Mouse (Mus musculus) CH12.LX (cell line): ENCODE measurements around the gene Zscan22. TPM values are rescaled to one million over a fixed set of nuclear protein-coding genes. Genes with fewer than 3 reads are reported as not detected.

ENCODE experiments used
- DNase-seq: peaks from one replicate; pipeline ENCODE4 v3.0.0-alpha.2; 2013; ENCODE audit errors: extremely low read depth
- H3K27ac ChIP-seq: 2 replicates; pipeline ENCODE4 v1.5.1; 2012; ENCODE audit warnings: low read depth, mild to moderate bottlenecking, control low read depth, moderate library complexity; ENCODE audit not compliant: insufficient read depth
- H3K27me3 ChIP-seq: replicated peaks from 2 replicates; pipeline ENCODE3; 2012; ENCODE audit warnings: inconsistent platforms
- H3K36me3 ChIP-seq, 2 experiments: replicated peaks in 1 of 2; 2 replicates each; pipeline versions ENCODE3 to v1.6.1; 2012; ENCODE audit warnings: inconsistent platforms in 1 of 2, low read length in 1 of 2, mild to moderate bottlenecking in 1 of 2, mixed read lengths in 1 of 2, moderate library complexity in 1 of 2; ENCODE audit not compliant: control insufficient read depth in 1 of 2, insufficient read depth in 1 of 2
- H3K4me1 ChIP-seq, 2 experiments: 2 replicates each; pipeline ENCODE4 v1.6.1; 2012; ENCODE audit warnings: inconsistent platforms in 1 of 2, moderate library complexity in 1 of 2; ENCODE audit not compliant: insufficient read depth in 2 of 2, control insufficient read depth in 1 of 2
- H3K4me2 ChIP-seq: 2 replicates; pipeline ENCODE4 v1.6.1; 2012; ENCODE audit warnings: low read depth, mild to moderate bottlenecking, control low read depth; ENCODE audit not compliant: poor library complexity, insufficient read depth, severe bottlenecking
- H3K4me3 ChIP-seq, 3 experiments: fragments of 150-350 bp in 1 of 3; sonication (generic) in 1 of 3; replicated peaks in 1 of 3; 2 replicates each; pipeline versions ENCODE3 to v1.5.1; 2011 to 2012; ENCODE audit warnings: low read depth in 2 of 3, low read length in 2 of 3, mild to moderate bottlenecking in 2 of 3, moderate library complexity in 2 of 3, control low read depth in 1 of 3, improper control_type of control experiment in 1 of 3, inconsistent platforms in 1 of 3, mixed read lengths in 1 of 3; ENCODE audit not compliant: poor library complexity in 1 of 3
- H3K79me2 ChIP-seq: replicated peaks from 2 replicates; pipeline ENCODE4 v1.6.1; 2012; ENCODE audit warnings: mild to moderate bottlenecking, moderate library complexity; ENCODE audit not compliant: control insufficient read depth, poor library complexity, insufficient read depth, severe bottlenecking; ENCODE audit errors: extremely low read depth
- H3K9ac ChIP-seq: 2 replicates; pipeline ENCODE4 v1.6.1; 2012; ENCODE audit warnings: low read depth, mild to moderate bottlenecking, control low read depth, moderate library complexity; ENCODE audit not compliant: insufficient read depth
- H3K9me3 ChIP-seq: replicated peaks from 2 replicates; pipeline ENCODE3; 2012; ENCODE audit warnings: low read length, inconsistent platforms, mixed read lengths
- CHD1 ChIP-seq: IDR thresholded peaks from 2 replicates; pipeline ENCODE4 v1.6.1; 2012; ENCODE audit warnings: low read depth, low read length, improper control_type of control experiment, inconsistent platforms
- CHD2 ChIP-seq: IDR thresholded peaks from 2 replicates; pipeline ENCODE4 v1.6.1; 2011; ENCODE audit warnings: low read length, improper control_type of control experiment
- CTCF ChIP-seq, 2 experiments: IDR thresholded peaks in 1 of 2; conservative IDR thresholded peaks in 1 of 2; 2 replicates each; pipeline ENCODE4 v1.5.1; 2011 to 2012; ENCODE audit warnings: low read depth in 2 of 2, low read length in 2 of 2, improper control_type of control experiment in 1 of 2, inconsistent platforms in 1 of 2, mild to moderate bottlenecking in 1 of 2, moderate library complexity in 1 of 2
- E2F4 ChIP-seq: IDR thresholded peaks from 2 replicates; pipeline ENCODE4 v1.6.1; 2011; ENCODE audit warnings: low read depth, low read length, improper control_type of control experiment; ENCODE audit not compliant: insufficient replicate concordance
- EP300 ChIP-seq: IDR thresholded peaks from 2 replicates; pipeline ENCODE4 v1.6.1; 2011; ENCODE audit warnings: low read length, improper control_type of control experiment
- ETS1 ChIP-seq: conservative IDR thresholded peaks from 2 replicates; pipeline ENCODE4 v1.6.1; 2012; ENCODE audit warnings: low read depth, mild to moderate bottlenecking, inconsistent platforms, low read length, improper control_type of control experiment, moderate library complexity
- JUND ChIP-seq: conservative IDR thresholded peaks from 2 replicates; pipeline ENCODE4 v1.6.1; 2011; ENCODE audit warnings: low read depth, low read length, improper control_type of control experiment
- MAFK ChIP-seq: IDR thresholded peaks from 2 replicates; pipeline ENCODE4 v1.6.1; 2011; ENCODE audit warnings: low read length, improper control_type of control experiment; ENCODE audit not compliant: insufficient replicate concordance
- MAZ ChIP-seq: IDR thresholded peaks from 2 replicates; pipeline ENCODE4 v1.6.1; 2012; ENCODE audit warnings: low read depth, mild to moderate bottlenecking, inconsistent platforms, low read length, improper control_type of control experiment, moderate library complexity
- MEF2A ChIP-seq: IDR thresholded peaks from 2 replicates; pipeline ENCODE4 v1.6.1; 2014; ENCODE audit warnings: low read depth, mild to moderate bottlenecking, inconsistent platforms, low read length, improper control_type of control experiment, borderline replicate concordance
- MXI1 ChIP-seq: IDR thresholded peaks from 2 replicates; pipeline ENCODE4 v1.6.1; 2011; ENCODE audit warnings: mild to moderate bottlenecking, low read depth, low read length, improper control_type of control experiment
- MYC ChIP-seq: IDR thresholded peaks from 2 replicates; pipeline ENCODE4 v1.6.1; 2011; ENCODE audit warnings: low read depth, mild to moderate bottlenecking, improper control_type of control experiment, low read length
- PAX5 ChIP-seq: IDR thresholded peaks from 2 replicates; pipeline ENCODE4 v1.6.1; 2012; ENCODE audit warnings: low read length, inconsistent platforms, mixed read lengths
- POLR2AphosphoS2 ChIP-seq: IDR thresholded peaks from 2 replicates; pipeline ENCODE4 v1.6.1; 2011; ENCODE audit warnings: low read depth, low read length, improper control_type of control experiment
- RAD21 ChIP-seq: IDR thresholded peaks from 2 replicates; pipeline ENCODE4 v1.6.1; 2011; ENCODE audit warnings: low read depth, mild to moderate bottlenecking, low read length, improper control_type of control experiment, moderate library complexity
- RCOR1 ChIP-seq: conservative IDR thresholded peaks from 2 replicates; pipeline ENCODE4 v1.6.1; 2012; ENCODE audit warnings: low read depth, mild to moderate bottlenecking, inconsistent platforms, low read length, improper control_type of control experiment
- SMC3 ChIP-seq: IDR thresholded peaks from 2 replicates; pipeline ENCODE4 v1.6.1; 2011; ENCODE audit warnings: low read depth, low read length, improper control_type of control experiment
- TBP ChIP-seq: conservative IDR thresholded peaks from 2 replicates; pipeline ENCODE4 v1.6.1; 2011; ENCODE audit warnings: low read depth, low read length, improper control_type of control experiment
- TCF12 ChIP-seq: IDR thresholded peaks from 2 replicates; pipeline ENCODE4 v1.6.1; 2014; ENCODE audit warnings: low read depth, mild to moderate bottlenecking, inconsistent platforms, low read length, improper control_type of control experiment
- UBTF ChIP-seq: IDR thresholded peaks from 2 replicates; pipeline ENCODE4 v1.6.1; 2012; ENCODE audit warnings: low read depth, mild to moderate bottlenecking, inconsistent platforms, low read length, improper control_type of control experiment, moderate library complexity
- ZKSCAN1 ChIP-seq: IDR thresholded peaks from 2 replicates; pipeline ENCODE4 v1.6.1; 2012; ENCODE audit warnings: low read depth, inconsistent platforms, low read length, improper control_type of control experiment, borderline replicate concordance
- ZMIZ1 ChIP-seq: IDR thresholded peaks from 2 replicates; pipeline ENCODE4 v1.6.1; 2012; ENCODE audit warnings: low read depth, mild to moderate bottlenecking, inconsistent platforms, low read length, improper control_type of control experiment
- dilution Hi-C: fragments of 300-500 bp; cut with MboI; formaldehyde crosslinking; loops from 2 replicates; pipeline ENCODE4 v1.14.3; 2020; ENCODE audit warnings: low sequenced_read_pairs; ENCODE audit not compliant: extremely low pct_unique_long_range_greater_than_20kb, extremely low pct_ligation_motif_present
- in situ Hi-C: fragments of 300-500 bp; cut with MboI; formaldehyde crosslinking; loops from 3 replicates; pipeline ENCODE4 v1.14.3; 2019; ENCODE audit warnings: low sequenced_read_pairs, low pct_ligation_motif_present, low pct_unique_long_range_greater_than_20kb, mixed read lengths
- polyA plus RNA-seq: library from polyadenylated mRNA; unstranded; fragments of >175 nt; gene quantifications from 2 replicates; pipeline ENCODE4 v1.2.1, GENCODE M21; 2012; ENCODE audit warnings: low read depth; ENCODE audit not compliant: insufficient read length
- total RNA-seq, 2 experiments: library from RNA; depleted of rRNA; stranded (reverse); fragments of 300-350 nt in 1 of 2; fragments of >200 nt in 1 of 2; gene quantifications; 2 replicates each; pipeline ENCODE4 v1.2.3; 2012 to 2014

Zscan22 gene
- total and polyA plus RNA-seq, 3 experiments, result 3.2 to 8.9 (median 3.3) TPM

DNA sequence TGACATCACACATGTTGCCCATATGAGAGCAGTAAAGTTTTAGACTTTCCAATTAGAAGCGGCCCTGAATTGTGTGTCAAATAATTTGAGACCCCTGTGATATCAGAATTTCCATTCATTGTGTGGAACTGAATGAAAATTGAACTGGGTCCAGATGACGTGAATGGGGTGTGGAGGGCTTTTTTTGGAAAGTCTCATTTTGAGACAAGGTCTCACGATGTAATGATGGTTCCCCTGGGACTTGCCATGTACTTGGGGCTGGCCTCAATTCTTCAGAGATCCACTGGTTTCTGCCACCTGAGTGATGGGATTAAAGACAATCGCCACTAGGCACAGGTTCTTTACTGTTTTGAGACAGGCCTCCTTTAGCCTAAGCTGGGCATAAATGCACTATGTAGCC lies 43.0 kb downstream of the Zscan22 start:
- in situ Hi-C loops (no loop called here), dilution Hi-C loops (no loop called here)
- Histone ChIP-seq H3K36me3 (no peaks in the 10 kb centered on the region), H3K79me2 (no peaks in the 10 kb centered on the region), H3K27me3 (no peaks in the 10 kb centered on the region), H3K9ac (no peak overlapping the region), H3K4me2 (no peak overlapping the region), H3K27ac (no peak overlapping the region), H3K4me1 (peaks cover 3 to 14% of the 10 kb centered on the region in 2 experiments), H3K4me3 (no peak overlapping the region), H3K9me3 (no peaks in the 10 kb centered on the region)
- DNase-seq, result peak; percentile 76
- TF ChIP-seq PAX5 (no peak), EP300 (peak; percentile 10; the same call in 1 of the 2 replicates), SMC3 (no peak), ETS1 (peak; percentile 62), CHD2 (peak; percentile 51; the same call in 1 of the 2 replicates), CHD1 (no peak), MAZ (no peak), MEF2A (peak; percentile 76)

DNA sequence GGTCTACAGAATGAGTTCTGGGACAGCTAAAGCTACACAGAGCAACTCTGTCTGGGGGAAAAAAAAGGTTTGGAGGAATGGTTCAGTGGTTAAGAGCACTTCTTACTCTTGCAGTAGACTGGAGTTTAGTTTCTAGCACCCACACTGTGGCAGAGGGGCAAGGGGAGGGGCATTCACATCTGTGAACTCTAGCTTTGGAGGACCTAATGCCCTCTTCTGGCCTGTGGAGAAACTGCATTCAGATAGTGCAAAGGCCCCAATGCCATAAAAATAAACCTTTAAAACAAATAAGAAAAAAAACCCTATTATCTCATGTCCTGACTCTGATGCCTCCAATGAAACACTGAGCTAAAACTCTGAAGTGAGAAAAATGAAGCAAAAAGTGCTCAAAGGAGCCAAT lies 45.9 kb downstream of the Zscan22 start:
- Histone ChIP-seq H3K4me1 (peaks cover 3 to 28% of the 10 kb centered on the region in 2 experiments), H3K9ac (no peak overlapping the region), H3K36me3 (no peaks in the 10 kb centered on the region), H3K79me2 (no peaks in the 10 kb centered on the region), H3K9me3 (no peaks in the 10 kb centered on the region), H3K27ac (no peak overlapping the region), H3K4me2 (no peak overlapping the region), H3K27me3 (no peaks in the 10 kb centered on the region), H3K4me3 (no peak overlapping the region)
- dilution Hi-C loops (no loop called here), in situ Hi-C loops (no loop called here)
- DNase-seq, result peak; percentile 64
- TF ChIP-seq TCF12, result no peak
- TF ChIP-seq CTCF (conservative IDR thresholded peaks at IDR 0.05 in 1 of 2, IDR thresholded peaks at IDR 0.05 in 1 of 2; ENCODE audit: low read depth in 2 of 2, low read length in 2 of 2), result peak; percentile 57 to 67
- TF ChIP-seq TBP, result no peak
- peak; percentile 58 for TF ChIP-seq SMC3
- TF ChIP-seq MYC, result no peak
- TF ChIP-seq MXI1, result no peak
- TF ChIP-seq E2F4, result no peak
- no peak for TF ChIP-seq UBTF
- TF ChIP-seq JUND, result no peak
- TF ChIP-seq RAD21, result peak; percentile 35
- TF ChIP-seq ZKSCAN1, result no peak
- peak; percentile 71 for TF ChIP-seq MAZ
- TF ChIP-seq EP300, result no peak
- TF ChIP-seq RCOR1, result no peak
- no peak for TF ChIP-seq ZMIZ1
- TF ChIP-seq MAFK, result no peak
- TF ChIP-seq POLR2AphosphoS2, result no peak
